Mouse (Mus musculus): ENCODE measurements around the gene Lars2.

DNA sequence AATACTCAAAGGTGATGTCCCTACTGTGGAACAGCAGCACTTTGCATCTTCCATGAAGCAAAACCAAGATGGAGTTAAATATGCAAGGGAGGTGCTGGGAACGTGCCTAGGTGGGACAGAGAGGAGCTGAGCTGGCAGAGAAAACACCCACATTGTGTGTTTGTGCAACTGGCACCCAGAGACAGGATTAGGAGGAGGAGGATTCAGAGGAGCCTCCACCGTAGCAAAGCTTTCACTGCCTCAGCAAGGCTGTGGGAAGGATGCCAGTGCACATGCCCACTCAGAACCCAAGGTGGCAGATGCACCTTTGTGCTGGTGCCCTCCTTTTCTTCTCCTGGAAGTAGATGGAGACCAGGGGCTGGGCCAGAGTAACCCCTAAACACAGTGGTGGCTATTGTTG, 71.5 kb downstream of the Lars2 start:
- TF ChIP-seq USF1 (IDR thresholded peaks at IDR 0.05; ENCODE audit: low read depth) (no peak), POLR2A (IDR thresholded peaks at IDR 0.05; ENCODE audit: insufficient read length, low read depth) (no peak), CEBPB (IDR thresholded peaks at IDR 0.05; ENCODE audit: insufficient read depth, poor library complexity, severe bottlenecking) (no peak), POLR2AphosphoS2 (IDR thresholded peaks at IDR 0.05; ENCODE audit: insufficient read length, low read depth) (no peak), TCF3 (IDR thresholded peaks at IDR 0.05; ENCODE audit: insufficient read length, low read depth) (no peak), TCF12 (IDR thresholded peaks at IDR 0.05; ENCODE audit: insufficient read depth, poor library complexity, severe bottlenecking) (no peak), E2F4 (IDR thresholded peaks at IDR 0.05; ENCODE audit: insufficient read depth) (no peak), MYOG (IDR thresholded peaks at IDR 0.05; ENCODE audit: control insufficient read depth in 1 of 3, insufficient read depth in 1 of 3, insufficient read length in 2 of 3, low read depth in 2 of 3) (no peak), REST (IDR thresholded peaks at IDR 0.05; ENCODE audit: insufficient read depth, insufficient read length) (no peak), SRF (IDR thresholded peaks at IDR 0.05; ENCODE audit: control insufficient read depth, insufficient read length, low read depth) (no peak), MYOD1 (IDR thresholded peaks at IDR 0.05; ENCODE audit: control insufficient read depth in 1 of 3, insufficient read length in 2 of 3, low read depth in 2 of 3) (no peak), MAX (IDR thresholded peaks at IDR 0.05; ENCODE audit: low read depth) (no peak)
